ENCODE assay signal across 11 mouse cellular contexts in genomic region chr2:163595119-163595518, GRCm38 (mm10). TPM values are rescaled to one million over a fixed set of nuclear protein-coding genes. Genes with fewer than 3 reads are reported as not detected.
DNase-seq lines count a peak whose midpoint lies in the region; ATAC-seq and TF ChIP-seq lines count a peak whose summit lies in the region.
"Had no signal": no experiment of that assay in that cellular context is flagged by ENCODE, and none has a peak within 500 bp of the region (broad histone marks: within the 10 kb centered on the region; RNA-seq: fewer than 3 reads in every experiment).

No protein-coding gene starts in this region.

- H3K4me3 ChIP-seq in layer of hippocampus, adult 2 months, result no peak overlapping the region
- H3K4me3 ChIP-seq in heart, adult 2 months, result no peak overlapping the region
- no peak overlapping the region for H3K4me3 ChIP-seq in kidney, embryonic 14.5 days (ENCODE audit: low read length)
- H3K4me3 ChIP-seq in thymus, adult 2 months (ENCODE audit: control insufficient read depth, insufficient read depth, low read length), result no peak overlapping the region
- H3K4me3 ChIP-seq: embryonic facial prominence, embryonic 12.5 days; limb, embryonic 12.5 days had no signal

- peak; percentile 51; the same call in 1 of the 2 replicates for ATAC-seq in kidney, embryonic 14.5 days (ENCODE audit: low FRiP score, low TSS enrichment)

- intact Hi-C loops in heart, adult 2 months (cut with DNase I), result loop anchor here (1.0 kb wide), 1 partner anchor 116 kb away; no protein-coding TSS in a partner anchor

- peaks cover 25% of the 10 kb centered on the region for H3K4me1 ChIP-seq in heart, adult 2 months (ENCODE audit: control insufficient read depth, insufficient read depth, low read length)
- 0 out of 2 replicates have a peak, but pooled peaks cover 4% of the 10 kb centered on the region for H3K4me1 ChIP-seq in kidney, embryonic 14.5 days (ENCODE audit: control insufficient read depth, insufficient read depth, low read length)
- H3K4me1 ChIP-seq in thymus, adult 2 months (replicated peaks; ENCODE audit: control insufficient read depth, insufficient read depth, low read length), result no peaks in the 10 kb centered on the region; the same call in 1 of the 2 replicates
- H3K4me1 ChIP-seq: embryonic facial prominence, embryonic 12.5 days; limb, embryonic 12.5 days had no signal

- H3K27ac ChIP-seq in layer of hippocampus, adult 2 months, result peak overlapping the region; percentile 62; the same call in 1 of the 2 replicates
- peak overlapping the region; percentile 92 for H3K27ac ChIP-seq in heart, adult 2 months
- H3K27ac ChIP-seq in kidney, embryonic 14.5 days (ENCODE audit: low read depth, low read length), result no peak overlapping the region; the same call in 1 of the 2 replicates
- H3K27ac ChIP-seq in thymus, adult 2 months (ENCODE audit: control insufficient read depth, insufficient read depth, low read length), result no peak overlapping the region
- H3K27ac ChIP-seq: embryonic facial prominence, embryonic 12.5 days; limb, embryonic 12.5 days had no signal

- TF ChIP-seq CTCF in layer of hippocampus, adult 2 months (conservative IDR thresholded peaks at IDR 0.05), result no peak
- no peak for TF ChIP-seq CTCF in heart, adult 2 months (IDR thresholded peaks at IDR 0.05)
- no peak for TF ChIP-seq CTCF in thymus, adult 2 months (IDR thresholded peaks at IDR 0.05; ENCODE audit: borderline replicate concordance, control insufficient read depth, extremely low read depth, insufficient read depth, low read length, poor library complexity)

- peaks cover 11% of the 10 kb centered on the region for H3K36me3 ChIP-seq in heart, adult 2 months (ENCODE audit: control insufficient read depth, insufficient read depth, low read length)
- no peaks in the 10 kb centered on the region for H3K36me3 ChIP-seq in kidney, embryonic 14.5 days (ENCODE audit: control insufficient read depth, insufficient read depth, low read length)
- H3K36me3 ChIP-seq in thymus, adult 2 months (ENCODE audit: control insufficient read depth, insufficient read depth, low read length), result no peaks in the 10 kb centered on the region
- H3K36me3 ChIP-seq: embryonic facial prominence, embryonic 12.5 days; limb, embryonic 12.5 days had no signal

- peak; percentile 60 for TF ChIP-seq POLR2A in heart, adult 2 months (IDR thresholded peaks at IDR 0.05; ENCODE audit: insufficient read depth, low read depth, low read length)
- no peak for TF ChIP-seq POLR2A in thymus, adult 2 months (IDR thresholded peaks at IDR 0.05; ENCODE audit: control insufficient read depth, extremely low read depth, insufficient read depth, low read length, poor library complexity)

- no peaks in the 10 kb centered on the region for H3K27me3 ChIP-seq in heart, adult 2 months (ENCODE audit: control insufficient read depth, insufficient read depth, low read length)
- H3K27me3 ChIP-seq in kidney, embryonic 14.5 days (ENCODE audit: control insufficient read depth, insufficient read depth, low read length), result no peaks in the 10 kb centered on the region
- H3K27me3 ChIP-seq in thymus, adult 2 months (ENCODE audit: control insufficient read depth, insufficient read depth, low read length), result no peaks in the 10 kb centered on the region
- H3K27me3 ChIP-seq: embryonic facial prominence, embryonic 12.5 days; limb, embryonic 12.5 days had no signal

- no peaks in the 10 kb centered on the region for H3K79me2 ChIP-seq in heart, adult 2 months (replicated peaks; ENCODE audit: control insufficient read depth, insufficient read depth, low read length)

- no peak for DNase-seq in layer of hippocampus, adult 2 months (ENCODE audit: low spot score in 2 of 2)
- DNase-seq in layer of hippocampus, adult 18-20 months (ENCODE audit: low spot score in 2 of 2), result no peak
- peak; percentile 58 to 60 for DNase-seq in heart, adult 2 months
- DNase-seq in lung, postnatal 36 days, result peak; percentile 86
- no peak for DNase-seq in retina, postnatal 1 day
- no peak for DNase-seq in spleen, adult 12 weeks (ENCODE audit: low spot score)
- no peak for DNase-seq in thymus, adult 2 months
- DNase-seq: thymus, postnatal 4 days had no signal

- H3K9ac ChIP-seq in heart, adult 2 months (ENCODE audit: low read depth, low read length), result peak overlapping the region; percentile 12; the same call in 1 of the 2 replicates
- H3K9ac ChIP-seq in kidney, embryonic 14.5 days (ENCODE audit: low read depth, low read length), result 0 out of 2 replicates have a peak overlapping the region, but pooled peaks have one; percentile 28
- H3K9ac ChIP-seq: embryonic facial prominence, embryonic 12.5 days; limb, embryonic 12.5 days had no signal

- no peak for TF ChIP-seq EP300 in heart, adult 2 months (IDR thresholded peaks at IDR 0.05; ENCODE audit: insufficient read depth, low read depth, low read length)

- no peaks in the 10 kb centered on the region for H3K9me3 ChIP-seq in kidney, embryonic 14.5 days (ENCODE audit: control insufficient read depth, low read length)
- H3K9me3 ChIP-seq: embryonic facial prominence, embryonic 12.5 days; limb, embryonic 12.5 days had no signal

- H3K4me2 ChIP-seq in kidney, embryonic 14.5 days (replicated peaks; ENCODE audit: low read depth, low read length), result no peak overlapping the region
- H3K4me2 ChIP-seq: embryonic facial prominence, embryonic 12.5 days; limb, embryonic 12.5 days had no signal

- 34% methylated on average over 2 of the region's 2 CpGs for WGBS in heart, adult 2 months
- WGBS in kidney, embryonic 14.5 days, result 7% methylated on average over 2 of the region's 2 CpGs
- WGBS in thymus, adult 2 months, result 54% methylated on average over 2 of the region's 2 CpGs

RNA-seq across cellular contexts. Expression of gene Ttpal, which starts 7.0 kb away (rescaled TPM):
- 10 to 100 TPM; 49.0 to 50.4 TPM for total RNA-seq in layer of hippocampus, adult 2 months (2021)
- total RNA-seq in layer of hippocampus, adult 18-20 months (2021), result 10 to 100 TPM; 51.4 to 53.1 TPM
- total RNA-seq in heart, adult 2 months (2021), result 10 to 100 TPM; 11.0 to 13.6 TPM
- 10.2 and 11.0 TPM in 2 replicates for polyA plus RNA-seq in heart, adult 2 months (2012; rRNA removed)
- polyA plus RNA-seq in kidney, embryonic 14.5 days (2014; fragmentation: Nextera tagmentation; extraction: Ambion mirVana), result 16.0 and 40.3 TPM in 2 replicates
- polyA plus RNA-seq in thymus, adult 2 months (2012; rRNA removed), result 63.2 and 72.5 TPM in 2 replicates

RNA-seq across cellular contexts. Expression of gene Serinc3, which starts 49.8 kb away (rescaled TPM):
- 100 to 1,000 TPM; 198 to 204 TPM for total RNA-seq in layer of hippocampus, adult 2 months (2021)
- total RNA-seq in layer of hippocampus, adult 18-20 months (2021), result 100 to 1,000 TPM; 186 to 193 TPM
- total RNA-seq in heart, adult 2 months (2021), result 100 to 1,000 TPM; 294 to 351 TPM
- 264 and 414 TPM in 2 replicates for polyA plus RNA-seq in heart, adult 2 months (2012; rRNA removed)
- 35.4 and 43.0 TPM in 2 replicates for polyA plus RNA-seq in kidney, embryonic 14.5 days (2014; fragmentation: Nextera tagmentation; extraction: Ambion mirVana)
- polyA plus RNA-seq in thymus, adult 2 months (2012; rRNA removed), result 279 and 281 TPM in 2 replicates

Comparison
In these comparisons a context has a peak if more than half of its experiments do, and no peak if none do; other contexts are left out.
1. DNase-seq: peak in heart, adult 2 months (2 of 2) and lung, postnatal 36 days (single experiment); none in layer of hippocampus, adult 2 months (0 of 2), layer of hippocampus, adult 18-20 months (0 of 2), retina, postnatal 1 day (single experiment), spleen, adult 12 weeks (single experiment) and thymus, adult 2 months (single experiment).
2. H3K27ac ChIP-seq: peak in layer of hippocampus, adult 2 months (single experiment) and heart, adult 2 months (single experiment); none in kidney, embryonic 14.5 days (single experiment) and thymus, adult 2 months (single experiment).